Comparison of ENCODE assay signal across 24 mouse cellular contexts in genomic region chr12:32983081-32983480, GRCm38 (mm10).
"Had no signal": no experiment of that assay in that cellular context is flagged by ENCODE, and none has a peak within 500 bp of the region (broad histone marks: within the 10 kb centered on the region; RNA-seq: fewer than 3 reads in every experiment).

No protein-coding gene starts in this region.

- H3K36me3 ChIP-seq: limb, embryonic 13.5 days; lung, embryonic 15.5 days; midbrain, embryonic 10.5 days; midbrain, embryonic 13.5 days; neural tube, embryonic 12.5 days; neural tube, embryonic 15.5 days had no signal

- H3K27me3 ChIP-seq: kidney, embryonic 15.5 days; limb, embryonic 13.5 days; liver, embryonic 12.5 days; liver, embryonic 15.5 days; lung, embryonic 15.5 days; midbrain, embryonic 13.5 days; neural tube, embryonic 12.5 days; neural tube, embryonic 15.5 days had no signal

- DNase-seq: kidney, postnatal 10 days; kidney, postnatal 4 days; liver; lung, adult 18-20 months; lung, postnatal 10 days; lung, postnatal 36 days; right cerebral cortex, postnatal 14 days; right cerebral cortex, postnatal 4 days; thymus, adult 2 months; thymus, postnatal 14 days; thymus, postnatal 4 days had no signal

- ATAC-seq: liver, embryonic 12.5 days; midbrain, embryonic 13.5 days; midbrain, embryonic 16.5 days had no signal

- H3K9me3 ChIP-seq: kidney, embryonic 15.5 days; liver, embryonic 12.5 days; liver, embryonic 15.5 days; lung, embryonic 15.5 days; midbrain, embryonic 10.5 days; neural tube, embryonic 12.5 days; neural tube, embryonic 15.5 days had no signal

- H3K9ac ChIP-seq: kidney, embryonic 15.5 days; limb, embryonic 13.5 days; liver, embryonic 12.5 days; liver, embryonic 15.5 days; lung, embryonic 15.5 days; midbrain, embryonic 13.5 days; neural tube, embryonic 12.5 days; neural tube, embryonic 15.5 days had no signal

- H3K27ac ChIP-seq: kidney, embryonic 15.5 days; limb, embryonic 13.5 days; liver, embryonic 12.5 days; liver, embryonic 15.5 days; lung, embryonic 15.5 days; midbrain, embryonic 10.5 days; midbrain, embryonic 13.5 days; neural tube, embryonic 12.5 days; neural tube, embryonic 15.5 days; stomach, postnatal 0 days had no signal

- H3K4me2 ChIP-seq: kidney, embryonic 15.5 days; limb, embryonic 13.5 days; liver, embryonic 12.5 days; liver, embryonic 15.5 days; lung, embryonic 15.5 days; midbrain, embryonic 13.5 days; neural tube, embryonic 12.5 days; neural tube, embryonic 15.5 days had no signal

- H3K4me1 ChIP-seq: kidney, embryonic 15.5 days; limb, embryonic 13.5 days; liver, embryonic 12.5 days; liver, embryonic 15.5 days; lung, embryonic 15.5 days; midbrain, embryonic 10.5 days; midbrain, embryonic 13.5 days; neural tube, embryonic 15.5 days had no signal

- H3K4me3 ChIP-seq: kidney, embryonic 15.5 days; left cerebral cortex, adult 2 months; limb, embryonic 13.5 days; liver, embryonic 12.5 days; liver, embryonic 15.5 days; lung, embryonic 15.5 days; megakaryocyte, embryonic 14.5 days; midbrain, embryonic 10.5 days; midbrain, embryonic 13.5 days; neural tube, embryonic 12.5 days; neural tube, embryonic 15.5 days had no signal
